Mouse (Mus musculus): ENCODE results near the gene Khdc4. TPM values are rescaled to one million over a fixed set of nuclear protein-coding genes. Genes with fewer than 3 reads are reported as not detected.
A peak's percentile ranks its signal among the peaks of the same experiment; 100 is the strongest.

The Khdc4 gene
- polyA plus RNA-seq, 1 experiment from 2014 or later, result 78.9 TPM

DNA sequence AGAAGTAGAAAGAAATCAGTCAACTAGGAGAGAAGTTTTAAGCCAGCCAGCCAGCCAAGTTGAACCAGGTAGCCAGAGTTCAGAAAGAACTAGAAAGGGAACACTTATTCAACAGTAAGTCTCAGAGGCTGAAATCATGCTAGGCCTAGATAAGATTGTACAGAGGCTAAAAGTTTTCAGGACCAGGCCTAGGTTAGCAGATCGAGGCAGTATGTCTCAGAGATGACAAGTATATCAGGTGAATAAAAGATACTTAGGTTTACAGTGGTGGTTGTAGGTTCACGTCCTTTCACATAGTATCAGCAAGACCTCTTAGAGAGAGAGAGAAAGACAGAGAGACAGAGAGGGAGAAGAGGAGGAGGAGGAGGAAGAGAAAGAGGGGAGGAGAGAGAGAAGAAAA is 1.8 kb upstream of the Khdc4 start:
- ATAC-seq (replicated peaks; ENCODE audit: low FRiP score, low TSS enrichment, low read depth) (no peak), DNase-seq (ENCODE audit: low spot score) (no peak)
- Histone ChIP-seq H3K9me3 (ENCODE audit: control insufficient read depth, low read length) (no peaks in the 10 kb centered on the region), H3K27ac (ENCODE audit: low read depth) (peak overlapping the region; percentile 97; the same call in 1 of the 2 replicates), H3K4me3 (ENCODE audit: low read depth, low read length) (no peak overlapping the region), H3K27me3 (replicated peaks; ENCODE audit: control insufficient read depth, insufficient read depth, low read length) (no peaks in the 10 kb centered on the region), H3K9ac (ENCODE audit: low read length) (no peak overlapping the region), H3K4me1 (replicated peaks; ENCODE audit: control insufficient read depth, insufficient read depth, low read length) (peaks cover 6% of the 10 kb centered on the region), H3K4me2 (ENCODE audit: low read length) (no peak overlapping the region), H3K36me3 (ENCODE audit: control insufficient read depth, insufficient read depth, low read length) (peaks cover 15% of the 10 kb centered on the region)
- 74% methylated on average over 2 of the region's 2 CpGs for WGBS

- H3K9ac ChIP-seq (ENCODE audit: low read length), result peak overlapping the region; percentile 34
- ATAC-seq (replicated peaks; ENCODE audit: low FRiP score, low TSS enrichment, low read depth), result no peak
- 59% methylated on average over 6 of the region's 8 CpGs for WGBS
Measured at GRCm38 (mm10) chr3:88684236-88684979, 1.2 kb upstream of the Khdc4 start.

DNA sequence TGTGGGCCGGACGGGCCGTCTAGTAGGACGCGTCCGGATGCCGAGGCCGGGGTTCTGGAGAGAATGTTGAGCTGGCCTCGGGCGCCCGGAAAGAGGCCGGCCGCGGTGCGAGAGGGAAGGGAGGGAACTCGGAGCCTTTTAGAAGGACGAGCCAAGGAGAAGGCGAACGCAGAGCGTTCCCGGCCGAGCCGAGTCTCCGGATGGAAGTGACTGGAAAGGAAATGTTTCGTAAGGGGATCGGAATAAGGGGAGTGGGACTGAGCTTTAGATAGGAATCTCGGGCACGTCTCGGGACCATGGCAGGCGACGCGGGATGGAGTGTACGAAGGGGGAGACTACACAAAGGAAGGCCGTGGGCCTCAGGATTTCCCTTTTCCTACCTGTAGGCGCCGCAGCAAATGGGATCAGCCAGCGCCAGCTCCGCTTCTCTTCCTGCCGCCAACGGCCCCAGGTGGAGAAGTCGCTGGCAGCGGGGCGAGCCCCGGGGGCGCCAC is 402 bp downstream of the Khdc4 start:
- Histone ChIP-seq H3K9ac (ENCODE audit: low read length) (peak overlapping the region; percentile 97), H3K27me3 (replicated peaks; ENCODE audit: control insufficient read depth, insufficient read depth, low read length) (no peaks in the 10 kb centered on the region), H3K9me3 (ENCODE audit: control insufficient read depth, low read length) (no peaks in the 10 kb centered on the region), H3K4me3 (ENCODE audit: low read depth, low read length) (peak overlapping the region; percentile 98), H3K4me2 (ENCODE audit: low read length) (peak overlapping the region; percentile 80), H3K27ac (ENCODE audit: low read depth) (peak overlapping the region; percentile 97), H3K4me1 (replicated peaks; ENCODE audit: control insufficient read depth, insufficient read depth, low read length) (peaks cover 6% of the 10 kb centered on the region), H3K36me3 (ENCODE audit: control insufficient read depth, insufficient read depth, low read length) (peaks cover 37% of the 10 kb centered on the region)
- DNase-seq (ENCODE audit: low spot score) (no peak), ATAC-seq (replicated peaks; ENCODE audit: low FRiP score, low TSS enrichment, low read depth) (peak; percentile 69)
- under 1% methylated on average over 45 of the region's 45 CpGs for WGBS

More at GRCm38 (mm10) chr3:88684236-88684979, 1.2 kb upstream of the Khdc4 start:
- Histone ChIP-seq H3K4me1 (replicated peaks; ENCODE audit: control insufficient read depth, insufficient read depth, low read length) (peaks cover 6% of the 10 kb centered on the region), H3K27ac (ENCODE audit: low read depth) (peak overlapping the region; percentile 97), H3K36me3 (ENCODE audit: control insufficient read depth, insufficient read depth, low read length) (peaks cover 21% of the 10 kb centered on the region), H3K4me3 (ENCODE audit: low read depth, low read length) (peak overlapping the region; percentile 98), H3K9me3 (ENCODE audit: control insufficient read depth, low read length) (no peaks in the 10 kb centered on the region), H3K27me3 (replicated peaks; ENCODE audit: control insufficient read depth, insufficient read depth, low read length) (no peaks in the 10 kb centered on the region), H3K4me2 (ENCODE audit: low read length) (peak overlapping the region; percentile 68)
- DNase-seq (ENCODE audit: low spot score), result no peak

- WGBS, result 16% methylated on average over 13 of the region's 13 CpGs
- H3K9me3 ChIP-seq (ENCODE audit: control insufficient read depth, low read length), result no peaks in the 10 kb centered on the region
- H3K27me3 ChIP-seq (replicated peaks; ENCODE audit: control insufficient read depth, insufficient read depth, low read length), result no peaks in the 10 kb centered on the region
- peak overlapping the region; percentile 97; the same call in 1 of the 2 replicates for H3K27ac ChIP-seq (ENCODE audit: low read depth)
- peaks cover 46% of the 10 kb centered on the region for H3K36me3 ChIP-seq (ENCODE audit: control insufficient read depth, insufficient read depth, low read length)
- H3K4me2 ChIP-seq (ENCODE audit: low read length), result peak overlapping the region; percentile 80
- peak overlapping the region; percentile 97 for H3K9ac ChIP-seq (ENCODE audit: low read length)
- H3K4me3 ChIP-seq (ENCODE audit: low read depth, low read length), result peak overlapping the region; percentile 98
- DNase-seq (ENCODE audit: low spot score), result no peak
- peaks cover 6% of the 10 kb centered on the region for H3K4me1 ChIP-seq (replicated peaks; ENCODE audit: control insufficient read depth, insufficient read depth, low read length)
- ATAC-seq (replicated peaks; ENCODE audit: low FRiP score, low TSS enrichment, low read depth), result no peak
Measured at GRCm38 (mm10) chr3:88686734-88687611, 1.4 kb downstream of the Khdc4 start.

- peaks cover 6% of the 10 kb centered on the region for H3K4me1 ChIP-seq (replicated peaks; ENCODE audit: control insufficient read depth, insufficient read depth, low read length)
- no peak overlapping the region for H3K9ac ChIP-seq (ENCODE audit: low read length)
- H3K9me3 ChIP-seq (ENCODE audit: control insufficient read depth, low read length), result no peaks in the 10 kb centered on the region
- DNase-seq (ENCODE audit: low spot score) (no peak), ATAC-seq (replicated peaks; ENCODE audit: low FRiP score, low TSS enrichment, low read depth) (no peak)
- H3K27me3 ChIP-seq (replicated peaks; ENCODE audit: control insufficient read depth, insufficient read depth, low read length), result no peaks in the 10 kb centered on the region
- H3K27ac ChIP-seq (ENCODE audit: low read depth), result no peak overlapping the region
- peaks cover 65% of the 10 kb centered on the region for H3K36me3 ChIP-seq (ENCODE audit: control insufficient read depth, insufficient read depth, low read length)
- no peak overlapping the region for H3K4me3 ChIP-seq (ENCODE audit: low read depth, low read length)
- WGBS, result 88% methylated on average over 5 of the region's 5 CpGs
- no peak overlapping the region for H3K4me2 ChIP-seq (ENCODE audit: low read length)
Measured at GRCm38 (mm10) chr3:88689079-88689478, 3.5 kb downstream of the Khdc4 start.

- Histone ChIP-seq H3K9me3 (ENCODE audit: control insufficient read depth, low read length) (no peaks in the 10 kb centered on the region), H3K4me3 (ENCODE audit: low read depth, low read length) (no peak overlapping the region), H3K4me1 (replicated peaks; ENCODE audit: control insufficient read depth, insufficient read depth, low read length) (no peaks in the 10 kb centered on the region), H3K27me3 (replicated peaks; ENCODE audit: control insufficient read depth, insufficient read depth, low read length) (no peaks in the 10 kb centered on the region), H3K36me3 (ENCODE audit: control insufficient read depth, insufficient read depth, low read length) (peaks cover 98% of the 10 kb centered on the region), H3K4me2 (ENCODE audit: low read length) (no peak overlapping the region), H3K27ac (ENCODE audit: low read depth) (no peak overlapping the region), H3K9ac (ENCODE audit: low read length) (no peak overlapping the region)
- no peak for DNase-seq (ENCODE audit: low spot score)
- no peak for ATAC-seq (replicated peaks; ENCODE audit: low FRiP score, low TSS enrichment, low read depth)
Measured at GRCm38 (mm10) chr3:88695545-88695944, 9.9 kb downstream of the Khdc4 start.

- no peak for ATAC-seq (replicated peaks; ENCODE audit: low FRiP score, low TSS enrichment, low read depth)
- H3K4me2 ChIP-seq (ENCODE audit: low read length), result no peak overlapping the region
- no peak overlapping the region for H3K4me3 ChIP-seq (ENCODE audit: low read depth, low read length)
- H3K9ac ChIP-seq (ENCODE audit: low read length), result no peak overlapping the region
- 93% methylated on average over 1 of the region's 1 CpGs for WGBS
- no peak for DNase-seq (ENCODE audit: low spot score)
- peaks cover 97% of the 10 kb centered on the region for H3K36me3 ChIP-seq (ENCODE audit: control insufficient read depth, insufficient read depth, low read length)
- no peaks in the 10 kb centered on the region for H3K4me1 ChIP-seq (replicated peaks; ENCODE audit: control insufficient read depth, insufficient read depth, low read length)
- H3K27me3 ChIP-seq (replicated peaks; ENCODE audit: control insufficient read depth, insufficient read depth, low read length), result no peaks in the 10 kb centered on the region
- no peaks in the 10 kb centered on the region for H3K9me3 ChIP-seq (ENCODE audit: control insufficient read depth, low read length)
- H3K27ac ChIP-seq (ENCODE audit: low read depth), result no peak overlapping the region
Measured at GRCm38 (mm10) chr3:88698051-88698450, 12.4 kb downstream of the Khdc4 start.

DNA sequence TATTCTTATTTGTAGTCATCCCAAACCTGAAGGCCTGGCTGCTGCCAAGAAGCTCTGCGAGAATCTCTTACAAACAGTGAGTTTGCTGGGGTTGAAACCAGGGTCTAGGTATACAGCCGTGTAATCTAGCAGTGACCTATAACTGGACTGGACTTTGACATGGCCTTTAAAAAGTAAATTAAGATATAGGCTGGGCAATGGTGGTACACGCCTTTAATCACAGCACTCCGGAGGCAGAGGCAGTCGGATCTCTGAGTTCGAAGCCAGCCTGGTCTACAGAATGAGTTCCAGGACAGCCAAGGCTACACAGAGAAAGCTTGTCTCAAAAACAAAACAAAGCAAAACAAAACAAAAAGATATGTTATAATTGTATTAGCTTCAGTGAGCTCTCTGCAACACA is 13.2 kb downstream of the Khdc4 start:
- H3K4me3 ChIP-seq (ENCODE audit: low read depth, low read length), result no peak overlapping the region
- H3K27ac ChIP-seq (ENCODE audit: low read depth), result no peak overlapping the region
- WGBS, result 91% methylated on average over 6 of the region's 6 CpGs
- ATAC-seq (replicated peaks; ENCODE audit: low FRiP score, low TSS enrichment, low read depth) (no peak), DNase-seq (ENCODE audit: low spot score) (no peak)
- H3K9me3 ChIP-seq (ENCODE audit: control insufficient read depth, low read length), result no peaks in the 10 kb centered on the region
- no peaks in the 10 kb centered on the region for H3K4me1 ChIP-seq (replicated peaks; ENCODE audit: control insufficient read depth, insufficient read depth, low read length)
- H3K36me3 ChIP-seq (ENCODE audit: control insufficient read depth, insufficient read depth, low read length), result peaks cover 98% of the 10 kb centered on the region
- no peak overlapping the region for H3K9ac ChIP-seq (ENCODE audit: low read length)
- H3K27me3 ChIP-seq (replicated peaks; ENCODE audit: control insufficient read depth, insufficient read depth, low read length), result no peaks in the 10 kb centered on the region
- no peak overlapping the region for H3K4me2 ChIP-seq (ENCODE audit: low read length)
